Mouse (Mus musculus) CH12.LX (cell line): ENCODE results near the gene Fmn2.

ENCODE experiments used
- CTCF ChIP-seq, 2 experiments: IDR thresholded peaks in 1 of 2; conservative IDR thresholded peaks in 1 of 2; 2 replicates each; pipeline ENCODE4 v1.5.1; 2011 to 2012; ENCODE audit warnings: low read depth in 2 of 2, low read length in 2 of 2, improper control_type of control experiment in 1 of 2, inconsistent platforms in 1 of 2, mild to moderate bottlenecking in 1 of 2, moderate library complexity in 1 of 2
- E2F4 ChIP-seq: IDR thresholded peaks from 2 replicates; pipeline ENCODE4 v1.6.1; 2011; ENCODE audit warnings: low read depth, low read length, improper control_type of control experiment; ENCODE audit not compliant: insufficient replicate concordance
- EP300 ChIP-seq: IDR thresholded peaks from 2 replicates; pipeline ENCODE4 v1.6.1; 2011; ENCODE audit warnings: low read length, improper control_type of control experiment
- GABPA ChIP-seq: IDR thresholded peaks from 2 replicates; pipeline ENCODE4 v1.6.1; 2012; ENCODE audit warnings: low read depth, low read length, improper control_type of control experiment, inconsistent platforms; ENCODE audit not compliant: insufficient replicate concordance
- HCFC1 ChIP-seq: IDR thresholded peaks from 2 replicates; pipeline ENCODE4 v1.6.1; 2012; ENCODE audit warnings: low read depth, mild to moderate bottlenecking, inconsistent platforms, low read length, improper control_type of control experiment
- JUN ChIP-seq: IDR thresholded peaks from 2 replicates; pipeline ENCODE4 v1.6.1; 2011; ENCODE audit warnings: low read depth, mild to moderate bottlenecking, low read length, improper control_type of control experiment, moderate library complexity; ENCODE audit not compliant: insufficient read depth
- MYC ChIP-seq: IDR thresholded peaks from 2 replicates; pipeline ENCODE4 v1.6.1; 2011; ENCODE audit warnings: low read depth, mild to moderate bottlenecking, improper control_type of control experiment, low read length
- NRF1 ChIP-seq: IDR thresholded peaks from 2 replicates; pipeline ENCODE4 v1.6.1; 2014; ENCODE audit warnings: low read depth, mild to moderate bottlenecking, inconsistent platforms, low read length, improper control_type of control experiment, moderate library complexity
- POLR2AphosphoS2 ChIP-seq: IDR thresholded peaks from 2 replicates; pipeline ENCODE4 v1.6.1; 2011; ENCODE audit warnings: low read depth, low read length, improper control_type of control experiment
- SMC3 ChIP-seq: IDR thresholded peaks from 2 replicates; pipeline ENCODE4 v1.6.1; 2011; ENCODE audit warnings: low read depth, low read length, improper control_type of control experiment
- USF1 ChIP-seq: IDR thresholded peaks from 2 replicates; pipeline ENCODE4 v1.6.1; 2014; ENCODE audit warnings: low read depth, mild to moderate bottlenecking, inconsistent platforms, low read length, improper control_type of control experiment
- ZMIZ1 ChIP-seq: IDR thresholded peaks from 2 replicates; pipeline ENCODE4 v1.6.1; 2012; ENCODE audit warnings: low read depth, mild to moderate bottlenecking, inconsistent platforms, low read length, improper control_type of control experiment

DNA sequence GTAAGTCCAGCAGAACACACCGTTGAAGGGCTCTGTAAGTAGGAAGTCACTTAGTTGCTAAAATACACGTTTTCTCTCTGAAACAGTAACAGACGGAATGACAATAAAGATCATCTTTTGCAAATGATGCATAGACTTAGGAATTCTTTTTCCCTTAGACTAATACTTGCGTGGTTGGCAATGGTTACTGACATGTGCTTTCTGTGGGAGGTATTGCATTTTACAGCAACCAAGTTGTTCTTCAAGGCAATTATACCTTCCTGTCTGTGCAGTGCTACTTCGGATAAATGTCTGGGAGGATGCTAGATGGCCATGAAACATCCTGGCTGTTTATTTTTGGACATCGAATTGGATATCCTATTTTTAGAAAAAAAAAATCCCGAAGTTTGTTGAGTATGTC lies 11.8 kb downstream of the Fmn2 start:
- TF ChIP-seq GABPA (no peak), SMC3 (no peak), ZMIZ1 (no peak), CTCF (conservative IDR thresholded peaks at IDR 0.05 in 1 of 2, IDR thresholded peaks at IDR 0.05 in 1 of 2; ENCODE audit: low read depth in 2 of 2, low read length in 2 of 2) (no peak), USF1 (no peak), POLR2AphosphoS2 (no peak), EP300 (no peak), MYC (no peak), HCFC1 (no peak), JUN (no peak), E2F4 (no peak), NRF1 (no peak)
